Mouse (Mus musculus) cerebellum, adult 2 months (tissue): ENCODE results near the gene Phlda3.

ENCODE experiments used
- CTCF ChIP-seq: fragments of 200-500 bp; IDR thresholded peaks from 2 replicates; pipeline ENCODE4 v1.5.1; 2011; ENCODE audit warnings: low read depth, mild to moderate bottlenecking, control low read depth, low read length, moderate library complexity, borderline replicate concordance; ENCODE audit not compliant: insufficient read depth
- POLR2A ChIP-seq: fragments of 200-500 bp; IDR thresholded peaks from 2 replicates; pipeline ENCODE4 v1.6.1; 2011; ENCODE audit warnings: low read length, control low read depth, borderline replicate concordance; ENCODE audit not compliant: insufficient read depth

GRCm38 (mm10) chr1:135812205-135812604 lies 46.3 kb downstream of the Phlda3 start:
- TF ChIP-seq POLR2A: no peak
- TF ChIP-seq CTCF: no peak
